Mouse (Mus musculus) forebrain, embryonic 10.5 days (tissue): ENCODE data around the gene Trim38. TPM values are rescaled to one million over a fixed set of nuclear protein-coding genes. Genes with fewer than 3 reads are reported as not detected.
"Not testable (repeated sequence)": the region's sequence is repeated elsewhere in the genome, so short reads cannot be mapped to it uniquely, and the experiment has no call there.

Source experiments
- DNase-seq: peaks from one replicate; pipeline ENCODE4 v3.0.0-alpha.2; 2017; ENCODE audit warnings: low spot score; ENCODE audit errors: extremely low spot score
- H3K27ac ChIP-seq: fragments of 300-500 bp; sonication (generic); 2 replicates; pipeline ENCODE4 v1.5.1; 2016; ENCODE audit warnings: mild to moderate bottlenecking
- H3K27me3 ChIP-seq: fragments of 300-500 bp; sonication (generic); 2 replicates; pipeline ENCODE4 v1.6.1; 2016; ENCODE audit warnings: mild to moderate bottlenecking; ENCODE audit not compliant: poor library complexity, severe bottlenecking
- H3K36me3 ChIP-seq: fragments of 300-500 bp; sonication (generic); replicated peaks from 2 replicates; pipeline ENCODE4 v1.6.1; 2016; ENCODE audit warnings: mild to moderate bottlenecking, moderate library complexity
- H3K4me1 ChIP-seq: fragments of 300-500 bp; sonication (generic); 2 replicates; pipeline ENCODE4 v1.6.1; 2016
- H3K4me3 ChIP-seq: fragments of 300-500 bp; sonication (generic); 2 replicates; pipeline ENCODE4 v1.5.1; 2016; ENCODE audit warnings: mild to moderate bottlenecking, moderate library complexity
- H3K9me3 ChIP-seq: fragments of 300-500 bp; sonication (generic); 2 replicates; pipeline ENCODE4 v1.6.1; 2016; ENCODE audit warnings: mild to moderate bottlenecking, moderate library complexity
- WGBS: fragments of 180-500 bp; shearing (Covaris S2); methylation state at CpG from one replicate; pipeline ENCODE4 v1.1.7; 2016; 5-methylcytosine and 5-hydroxymethylcytosine counted together
- polyA plus RNA-seq: library from polyadenylated mRNA; unstranded; fragments of >200 nt; fragmentation: Nextera tagmentation; extraction: Ambion mirVana; gene quantifications from 2 replicates; pipeline ENCODE4 v1.2.1, GENCODE M21; 2016

The Trim38 gene
- polyA plus RNA-seq, 1 experiment from 2014 or later = 0.10 TPM

DNA sequence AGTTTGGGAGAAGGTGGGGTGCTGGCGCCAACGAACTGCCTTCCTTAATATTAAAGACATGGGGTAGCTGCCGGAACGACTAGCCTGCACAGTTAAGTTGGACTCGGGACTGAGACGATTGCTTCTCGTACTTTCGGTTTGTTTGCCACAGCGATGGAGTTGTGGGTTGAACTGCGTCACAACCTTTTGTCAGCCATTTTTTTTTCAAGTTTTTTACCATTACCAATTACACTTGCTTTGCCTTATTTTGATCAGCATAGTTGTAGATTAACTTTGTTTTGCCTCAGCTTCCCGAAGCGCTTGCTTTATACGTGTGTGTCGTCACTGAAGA lies 29.8 kb upstream of the Trim38 start:
- H3K27ac ChIP-seq = peak overlapping the region; percentile 96
- no peaks in the 10 kb centered on the region for H3K9me3 ChIP-seq
- peaks cover 39% of the 10 kb centered on the region for H3K4me1 ChIP-seq
- no peak for DNase-seq
- H3K4me3 ChIP-seq = peak overlapping the region; percentile 66
- 2% methylated on average over 14 of the region's 14 CpGs for WGBS
- no peaks in the 10 kb centered on the region for H3K27me3 ChIP-seq
- no peaks in the 10 kb centered on the region for H3K36me3 ChIP-seq

DNA sequence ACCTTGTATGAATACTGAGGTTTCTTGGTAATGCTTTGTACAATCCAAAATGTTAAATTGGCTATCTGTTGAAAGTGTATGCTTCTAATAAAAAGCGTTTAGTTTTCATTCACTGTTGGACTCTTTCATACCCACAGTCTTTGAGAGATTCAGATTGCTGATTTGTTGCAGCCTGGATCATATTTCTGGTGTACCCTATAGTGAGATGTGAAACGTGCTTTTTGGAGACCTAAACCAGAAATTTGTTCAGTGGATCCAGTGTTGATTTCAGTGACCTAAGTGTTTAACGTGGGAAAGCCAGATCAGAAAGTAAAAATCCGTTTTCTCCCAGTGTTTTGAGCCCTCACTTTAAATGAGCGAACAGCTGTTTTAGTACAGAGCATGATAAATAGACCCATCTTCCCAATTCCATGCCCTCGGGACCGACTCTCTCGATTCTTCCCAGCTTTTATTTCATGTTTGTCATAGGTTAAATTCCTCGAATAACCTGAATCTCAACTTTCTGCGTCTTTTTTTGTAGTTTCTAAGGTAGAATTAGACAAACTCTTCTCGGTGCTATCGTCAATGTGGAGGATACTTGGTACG lies 29.4 kb upstream of the Trim38 start:
- WGBS = 44% methylated on average over 13 of the region's 13 CpGs
- DNase-seq = peak; percentile 17
- Histone ChIP-seq H3K27me3 (no peaks in the 10 kb centered on the region), H3K27ac (peak overlapping the region; percentile 96), H3K36me3 (no peaks in the 10 kb centered on the region), H3K4me1 (peaks cover 39% of the 10 kb centered on the region), H3K9me3 (no peaks in the 10 kb centered on the region), H3K4me3 (peak overlapping the region; percentile 66)

DNA sequence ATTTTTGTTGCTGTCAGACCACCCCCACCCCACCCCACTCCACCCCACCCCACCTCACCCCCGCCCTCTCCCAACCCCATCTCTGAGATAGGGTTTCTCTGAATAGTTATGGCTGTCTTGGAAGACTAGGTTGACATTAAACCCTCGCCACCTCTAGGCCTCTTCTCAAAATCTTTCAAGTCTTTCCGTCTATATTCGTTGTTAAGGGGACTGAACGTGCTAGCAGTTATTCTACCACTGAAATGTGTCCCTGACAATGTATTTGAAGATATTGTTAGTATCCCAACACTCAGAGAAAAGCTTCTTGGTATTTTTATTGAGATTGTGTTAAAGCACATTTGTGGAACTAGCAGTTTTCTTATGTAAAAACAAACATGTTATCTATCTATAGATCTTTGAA lies 28.8 kb upstream of the Trim38 start:
- Histone ChIP-seq H3K9me3 (no peaks in the 10 kb centered on the region), H3K4me1 (peaks cover 43% of the 10 kb centered on the region), H3K36me3 (no peaks in the 10 kb centered on the region), H3K4me3 (peak overlapping the region; percentile 66), H3K27me3 (no peaks in the 10 kb centered on the region), H3K27ac (peak overlapping the region; percentile 96)
- DNase-seq = peak; percentile 21
- WGBS = 76% methylated on average over 5 of the region's 5 CpGs

DNA sequence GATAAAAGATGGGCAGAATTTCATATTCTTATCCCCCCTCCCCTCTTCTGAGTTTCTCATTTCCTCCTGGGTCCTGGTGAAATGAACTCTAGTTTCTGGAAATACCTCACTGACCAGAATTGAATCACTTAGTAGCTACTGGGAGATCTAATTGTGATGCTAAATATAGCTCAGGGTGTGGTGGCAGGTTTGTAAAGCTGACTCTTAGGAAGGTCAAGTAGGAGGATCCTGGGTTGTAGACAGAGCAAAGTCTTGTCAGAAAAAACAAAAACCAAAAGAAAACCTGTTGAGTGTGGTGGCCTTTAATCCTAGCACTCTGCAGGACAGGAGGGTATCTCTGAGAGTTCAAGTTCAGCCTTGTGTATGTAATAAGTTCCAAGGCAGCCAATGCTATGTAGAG lies 27.7 kb upstream of the Trim38 start:
- Histone ChIP-seq H3K4me1 (peaks cover 44% of the 10 kb centered on the region), H3K4me3 (no peak overlapping the region), H3K9me3 (no peaks in the 10 kb centered on the region), H3K27me3 (no peaks in the 10 kb centered on the region), H3K27ac (peak overlapping the region; percentile 96; the same call in 1 of the 2 replicates), H3K36me3 (no peaks in the 10 kb centered on the region)
- no peak for DNase-seq

DNA sequence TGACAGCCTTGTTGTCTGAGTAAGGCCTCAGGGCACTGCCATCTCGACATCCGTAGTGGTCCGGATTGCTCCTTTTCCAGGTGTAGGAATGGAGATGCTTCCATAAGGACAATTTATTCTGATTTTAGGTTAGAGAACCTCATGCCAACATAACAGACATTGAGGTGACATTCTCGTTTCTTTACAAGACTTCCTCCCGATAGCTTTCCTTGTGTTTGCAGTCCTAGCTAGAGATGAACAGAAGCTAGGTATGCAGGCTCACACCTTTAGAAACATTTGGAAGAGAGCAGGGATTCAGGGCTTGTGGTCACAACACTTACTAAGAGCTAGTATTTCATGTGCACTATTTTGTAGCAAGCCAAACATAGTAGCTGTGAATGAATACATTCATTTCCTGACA lies 26.5 kb upstream of the Trim38 start:
- H3K9me3 ChIP-seq = no peaks in the 10 kb centered on the region
- H3K36me3 ChIP-seq = no peaks in the 10 kb centered on the region
- H3K27ac ChIP-seq = peak overlapping the region; percentile 98
- no peaks in the 10 kb centered on the region for H3K27me3 ChIP-seq
- DNase-seq = no peak
- no peak overlapping the region for H3K4me3 ChIP-seq
- 80% methylated on average over 5 of the region's 5 CpGs for WGBS
- peaks cover 51% of the 10 kb centered on the region for H3K4me1 ChIP-seq

DNA sequence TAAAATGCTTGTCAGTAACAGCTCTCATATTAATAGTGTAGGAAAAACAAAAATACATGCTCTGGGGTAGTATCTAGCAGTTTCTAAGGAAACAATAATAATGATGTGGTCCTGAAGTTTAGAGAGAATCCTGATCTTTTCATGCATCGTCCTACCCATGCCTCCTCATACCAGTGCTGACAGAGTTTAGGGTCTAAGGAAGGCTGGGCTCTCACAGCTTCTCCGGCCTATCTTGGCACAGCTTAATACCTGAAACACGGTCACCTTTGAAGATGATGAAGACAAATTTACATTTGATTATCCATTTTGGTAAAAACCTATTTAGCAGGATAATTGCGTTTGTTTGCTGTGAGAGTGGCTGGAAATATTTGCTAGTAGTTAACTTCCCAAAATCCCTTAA lies 25.8 kb upstream of the Trim38 start:
- no peak for DNase-seq
- 52% methylated on average over 4 of the region's 4 CpGs for WGBS

DNA sequence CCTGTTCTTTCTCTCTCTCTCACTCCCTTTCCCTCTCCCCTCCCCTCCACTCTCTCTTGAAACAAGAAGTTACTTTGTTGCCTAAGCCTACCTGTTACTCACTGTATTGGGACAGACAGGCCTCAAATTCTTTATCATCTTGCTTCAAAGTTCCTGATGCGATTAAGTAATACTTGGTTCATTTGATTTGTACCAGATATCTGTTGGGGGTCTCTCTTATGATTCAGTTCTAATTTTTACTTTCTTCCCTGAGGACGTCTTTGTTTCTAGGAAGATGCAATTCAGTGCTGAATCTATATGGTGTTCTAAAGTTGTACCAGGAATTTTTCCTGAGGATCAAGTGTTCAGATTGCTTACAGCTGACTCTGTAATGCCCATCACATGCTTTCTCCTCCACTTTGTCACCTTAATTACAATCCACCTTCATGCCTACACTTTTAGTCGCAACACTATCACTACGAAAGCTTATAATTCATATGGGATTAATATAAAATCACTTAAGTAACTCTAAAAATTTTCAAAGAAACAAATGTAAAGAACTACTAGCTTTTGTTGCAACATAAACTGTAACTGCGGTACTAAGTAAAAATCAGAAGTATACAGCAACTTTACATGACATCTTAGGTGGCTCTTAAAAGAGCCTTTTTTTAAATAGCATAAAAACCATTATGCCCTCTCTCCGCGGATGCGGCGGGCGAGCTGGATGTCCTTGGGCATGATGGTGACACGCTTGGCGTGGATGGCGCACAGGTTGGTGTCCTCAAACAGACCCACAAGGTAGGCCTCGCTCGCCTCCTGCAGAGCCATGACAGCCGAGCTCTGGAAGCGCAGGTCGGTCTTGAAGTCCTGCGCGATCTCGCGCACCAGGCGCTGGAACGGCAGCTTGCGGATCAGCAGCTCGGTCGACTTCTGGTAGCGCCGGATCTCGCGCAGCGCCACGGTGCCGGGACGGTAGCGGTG lies 25.0 kb upstream of the Trim38 start:
- H3K4me3 ChIP-seq = peak overlapping the region; percentile 58
- H3K36me3 ChIP-seq = no peaks in the 10 kb centered on the region
- peaks cover 48% of the 10 kb centered on the region for H3K4me1 ChIP-seq
- DNase-seq = no peak
- WGBS = 2% methylated on average over 15 of the region's 36 CpGs
- H3K27me3 ChIP-seq = no peaks in the 10 kb centered on the region
- H3K27ac ChIP-seq = peak overlapping the region; percentile 98
- no peaks in the 10 kb centered on the region for H3K9me3 ChIP-seq

More for the DNA sequence above, 25.8 kb upstream of the Trim38 start:
- H3K9me3 ChIP-seq = no peaks in the 10 kb centered on the region
- no peaks in the 10 kb centered on the region for H3K36me3 ChIP-seq
- H3K27ac ChIP-seq = peak overlapping the region; percentile 98
- peak overlapping the region; percentile 58 for H3K4me3 ChIP-seq
- peaks cover 55% of the 10 kb centered on the region for H3K4me1 ChIP-seq
- no peaks in the 10 kb centered on the region for H3K27me3 ChIP-seq

DNA sequence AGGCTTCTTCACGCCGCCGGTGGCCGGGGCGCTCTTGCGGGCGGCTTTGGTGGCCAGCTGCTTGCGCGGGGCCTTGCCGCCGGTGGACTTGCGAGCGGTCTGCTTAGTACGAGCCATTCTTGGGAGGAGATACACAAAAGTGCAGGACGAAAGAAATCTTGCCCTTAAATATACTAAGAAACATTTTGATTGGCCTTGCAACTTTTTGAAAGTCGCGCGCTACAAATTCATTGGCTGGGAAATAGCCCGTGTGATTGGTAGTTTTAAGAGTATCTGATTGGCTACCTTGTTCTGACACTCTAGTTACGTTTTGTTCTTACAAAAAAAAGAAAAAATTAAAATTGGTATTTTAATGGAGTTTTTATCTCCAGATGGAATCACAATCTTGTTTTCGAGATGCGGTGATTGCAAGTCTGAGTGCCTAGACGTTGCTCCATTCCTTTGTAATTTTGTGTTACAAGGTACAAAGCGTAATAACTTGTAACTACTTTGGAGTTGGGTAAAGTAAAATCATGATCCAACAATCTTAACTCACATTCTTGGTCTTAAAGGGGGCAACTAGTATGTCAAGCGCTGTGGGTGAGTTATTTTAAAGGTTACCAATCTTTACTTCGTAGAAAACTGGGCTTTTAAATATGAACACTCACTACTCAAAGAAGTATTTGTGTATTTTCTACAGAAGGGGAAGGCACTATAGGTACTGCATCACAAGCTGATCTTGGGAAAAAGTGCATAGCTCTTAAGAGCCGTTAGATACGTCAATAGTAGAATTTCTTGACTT lies 24.1 kb upstream of the Trim38 start, which contains the start of gene Hist1h3c:
Gene Hist1h3c, minus strand, starts transcription at position 222 of the 781 bp plus-strand sequence.
- DNase-seq = peak; percentile 82
- Histone ChIP-seq H3K9me3 (no peaks in the 10 kb centered on the region), H3K36me3 (no peaks in the 10 kb centered on the region), H3K27me3 (no peaks in the 10 kb centered on the region), H3K27ac (peak within 1 kb of the TSS; percentile 98), H3K4me3 (peak within 1 kb of the TSS; percentile 58), H3K4me1 (peaks cover 43% of the 10 kb centered on the region)
- under 1% methylated on average over 24 of the region's 28 CpGs for WGBS

DNA sequence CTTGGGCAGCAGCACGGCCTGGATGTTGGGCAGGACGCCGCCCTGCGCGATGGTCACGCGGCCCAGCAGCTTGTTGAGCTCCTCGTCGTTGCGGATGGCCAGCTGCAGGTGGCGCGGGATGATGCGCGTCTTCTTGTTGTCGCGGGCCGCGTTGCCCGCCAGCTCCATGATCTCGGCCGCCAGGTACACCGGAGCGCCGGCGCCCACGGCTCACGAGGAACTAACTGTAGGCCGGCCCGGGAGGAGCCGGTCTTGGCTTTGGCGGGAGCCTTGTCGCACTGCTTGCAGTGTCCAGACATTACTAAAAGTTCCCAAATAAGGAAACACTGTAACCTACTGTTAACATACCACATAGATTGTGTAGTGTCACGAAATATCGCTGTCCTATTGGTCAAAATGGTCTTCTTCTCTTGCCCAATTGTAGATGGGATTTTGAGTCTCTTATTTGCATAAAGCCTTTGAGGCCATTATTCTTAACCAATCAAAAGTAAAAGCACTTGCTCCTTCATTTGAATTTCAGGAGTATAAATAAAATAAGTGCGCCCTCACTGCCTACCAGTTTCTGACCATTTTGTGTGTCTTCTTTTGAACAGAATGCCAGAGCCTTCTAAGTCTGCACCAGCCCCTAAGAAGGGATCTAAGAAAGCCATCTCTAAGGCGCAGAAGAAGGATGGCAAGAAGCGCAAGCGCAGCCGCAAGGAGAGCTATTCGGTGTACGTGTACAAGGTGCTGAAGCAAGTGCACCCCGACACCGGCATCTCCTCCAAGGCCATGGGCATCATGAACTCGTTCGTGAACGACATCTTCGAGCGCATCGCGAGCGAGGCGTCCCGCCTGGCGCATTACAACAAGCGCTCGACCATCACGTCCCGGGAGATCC lies 23.3 kb upstream of the Trim38 start, which contains the start of gene Hist1h2bb:
Gene Hist1h2bb, plus strand, starts transcription at position 534 of the 880 bp plus-strand sequence.
- Histone ChIP-seq H3K27ac (peak within 1 kb of the TSS; percentile 98), H3K4me3 (peak within 1 kb of the TSS; percentile 58), H3K4me1 (peaks cover 35% of the 10 kb centered on the region)
- DNase-seq = peak; percentile 78
- under 1% methylated on average over 48 of the region's 58 CpGs for WGBS
- H3K9me3 ChIP-seq, H3K27me3 ChIP-seq, H3K36me3 ChIP-seq: not testable (repeated sequence)

DNA sequence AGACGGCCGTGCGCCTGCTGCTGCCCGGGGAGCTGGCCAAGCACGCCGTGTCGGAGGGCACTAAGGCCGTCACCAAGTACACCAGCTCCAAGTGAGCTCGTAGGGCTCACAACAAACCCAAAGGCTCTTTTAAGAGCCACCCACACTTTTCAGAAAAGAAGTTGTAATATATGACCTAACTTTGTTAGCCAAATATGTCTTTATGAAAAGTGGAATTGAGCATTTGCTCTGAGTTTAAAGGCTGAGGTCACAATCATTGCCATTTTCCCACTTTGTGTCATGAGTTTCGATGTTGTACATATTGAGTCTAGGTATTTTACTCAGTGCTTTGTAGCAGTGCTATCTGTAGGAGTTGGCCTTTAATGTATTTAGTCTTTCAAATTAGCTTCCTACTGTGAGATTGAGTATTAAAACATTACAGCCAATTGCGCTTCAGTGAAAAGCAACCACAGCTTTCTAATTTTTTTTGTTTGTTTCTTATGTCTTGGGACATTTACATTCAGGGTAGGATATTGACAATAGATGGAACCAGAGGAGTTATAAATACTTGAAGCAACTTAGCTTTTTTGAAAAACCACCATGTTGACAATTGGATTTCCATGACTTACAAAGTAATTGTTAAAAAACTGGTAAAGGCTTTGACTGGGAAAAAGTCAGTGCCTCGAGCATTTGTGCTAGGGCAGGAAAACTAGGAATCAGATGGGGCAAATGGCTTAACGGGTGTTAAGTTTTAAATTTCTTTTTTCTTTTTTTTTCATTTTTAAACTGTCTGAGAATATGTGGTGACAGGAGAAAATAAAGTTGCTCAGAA lies 22.4 kb upstream of the Trim38 start:
- Histone ChIP-seq H3K36me3 (no peaks in the 10 kb centered on the region), H3K27me3 (no peaks in the 10 kb centered on the region), H3K4me3 (peak overlapping the region; percentile 58), H3K27ac (peak overlapping the region; percentile 98), H3K4me1 (peaks cover 35% of the 10 kb centered on the region), H3K9me3 (no peaks in the 10 kb centered on the region)
- peak; percentile 37 for DNase-seq
- 3% methylated on average over 13 of the region's 13 CpGs for WGBS

DNA sequence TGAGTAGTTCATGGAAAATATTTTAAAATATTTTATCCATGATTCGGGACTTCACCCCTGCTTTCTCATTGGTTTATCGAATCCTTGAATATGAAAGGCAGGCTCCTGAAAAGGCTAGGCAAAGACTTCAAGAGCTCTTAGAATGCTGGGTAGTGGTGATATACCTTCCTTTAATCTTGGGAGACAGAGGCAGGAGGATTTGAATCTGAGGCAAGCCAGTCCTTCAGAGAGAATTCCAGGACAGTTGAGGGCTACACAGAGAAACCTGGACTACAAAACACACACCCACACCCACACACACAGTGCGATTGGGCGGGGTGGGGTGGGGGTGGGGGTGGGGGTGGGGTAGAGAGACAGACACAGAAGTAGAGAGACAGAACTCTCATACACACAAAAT lies 21.8 kb upstream of the Trim38 start:
- WGBS = 12% methylated on average over 4 of the region's 4 CpGs
- H3K36me3 ChIP-seq = no peaks in the 10 kb centered on the region
- peak overlapping the region; percentile 98 for H3K27ac ChIP-seq
- peaks cover 37% of the 10 kb centered on the region for H3K4me1 ChIP-seq
- peak; percentile 45 for DNase-seq
- H3K9me3 ChIP-seq = no peaks in the 10 kb centered on the region
- peak overlapping the region; percentile 58 for H3K4me3 ChIP-seq
- no peaks in the 10 kb centered on the region for H3K27me3 ChIP-seq
